Mouse (Mus musculus) C2C12 (cell line): ENCODE data around the gene Slc22a5.

Source experiments
- CEBPB ChIP-seq: IDR thresholded peaks from one replicate; pipeline ENCODE4 v1.6.1; 2011; ENCODE audit warnings: low read depth, mild to moderate bottlenecking, control low read depth, moderate library complexity
- CTCF ChIP-seq: IDR thresholded peaks from one replicate; pipeline ENCODE4 v1.5.1; 2011; ENCODE audit not compliant: control insufficient read depth, insufficient read depth, insufficient read length
- FOSL1 ChIP-seq: IDR thresholded peaks from one replicate; pipeline ENCODE4 v1.8.0; 2011; ENCODE audit warnings: mild to moderate bottlenecking, low read length; ENCODE audit not compliant: poor library complexity, insufficient read depth, severe bottlenecking
- MYOG ChIP-seq: IDR thresholded peaks from one replicate; pipeline ENCODE4 v1.6.1; 2011; ENCODE audit not compliant: control insufficient read depth, insufficient read length; ENCODE audit errors: extremely low read depth
- USF1 ChIP-seq: IDR thresholded peaks from one replicate; pipeline ENCODE4 v1.6.1; 2011; ENCODE audit warnings: low read depth, mild to moderate bottlenecking, control low read depth, moderate library complexity

- TF ChIP-seq CEBPB (peak; percentile 15), USF1 (no peak), CTCF (no peak), FOSL1 (peak; percentile 69), MYOG (no peak)
Measured at GRCm38 (mm10) chr11:53903781-53904533, 12.5 kb upstream of the Slc22a5 start.
